Mouse (Mus musculus): ENCODE results near the gene Cfap157. TPM values are rescaled to one million over a fixed set of nuclear protein-coding genes. Genes with fewer than 3 reads are reported as not detected.

Gene Cfap157
- total RNA-seq, 2 experiments from 2014 or later: not detected

Other genes starting within 250 kb of the Cfap157 start
- gene Fam102a, start 249.1 kb downstream of the Cfap157 start, total RNA-seq (2015): 6.5 and 6.6 TPM in 2 replicates
- gene Fam102a, start 249.1 kb downstream of the Cfap157 start, total RNA-seq (2017): 4.6 and 4.8 TPM in 2 replicates
- 82.8 and 91.7 TPM in 2 replicates for gene Dpm2, start 213.6 kb downstream of the Cfap157 start, total RNA-seq (2015)
- 32.0 and 35.3 TPM in 2 replicates for gene Dpm2, start 213.6 kb downstream of the Cfap157 start, total RNA-seq (2017)
- 0.31 TPM in 1 of 2 replicates, not detected in the other for gene Pip5kl1, start 209.6 kb downstream of the Cfap157 start, total RNA-seq (2015)
- gene Pip5kl1, start 209.6 kb downstream of the Cfap157 start, total RNA-seq (2017): not detected in 2 replicates
- not detected in 2 replicates for gene 9430097D07Rik, start 208.7 kb downstream of the Cfap157 start, total RNA-seq (2015)
- gene 9430097D07Rik, start 208.7 kb downstream of the Cfap157 start, total RNA-seq (2017): not detected in 2 replicates
- gene St6galnac4, start 197.3 kb downstream of the Cfap157 start, total RNA-seq (2015): 5.8 and 9.2 TPM in 2 replicates
- 8.6 and 12.1 TPM in 2 replicates for gene St6galnac4, start 197.3 kb downstream of the Cfap157 start, total RNA-seq (2017)
- gene St6galnac6, start 184.7 kb downstream of the Cfap157 start, total RNA-seq (2015): 8.2 and 8.6 TPM in 2 replicates
- gene St6galnac6, start 184.7 kb downstream of the Cfap157 start, total RNA-seq (2017): 13.1 and 13.3 TPM in 2 replicates
- gene Ak1, start 162.7 kb downstream of the Cfap157 start, total RNA-seq (2015): not detected in 2 replicates
- gene Ak1, start 162.7 kb downstream of the Cfap157 start, total RNA-seq (2017): not detected in 2 replicates
- 6.3 and 7.9 TPM in 2 replicates for gene Eng, start 137.8 kb downstream of the Cfap157 start, total RNA-seq (2015)
- 2.0 and 2.2 TPM in 2 replicates for gene Eng, start 137.8 kb downstream of the Cfap157 start, total RNA-seq (2017)
- 0.91 and 4.6 TPM in 2 replicates for gene Fpgs, start 80.3 kb downstream of the Cfap157 start, total RNA-seq (2015)
- gene Fpgs, start 80.3 kb downstream of the Cfap157 start, total RNA-seq (2017): 2.6 and 3.0 TPM in 2 replicates
- gene Cdk9, start 71.4 kb downstream of the Cfap157 start, total RNA-seq (2015): 82.1 and 84.4 TPM in 2 replicates
- 73.9 and 79.2 TPM in 2 replicates for gene Cdk9, start 71.4 kb downstream of the Cfap157 start, total RNA-seq (2017)
- gene Sh2d3c, start 63.4 kb downstream of the Cfap157 start, total RNA-seq (2015): 49.8 and 56.2 TPM in 2 replicates
- gene Sh2d3c, start 63.4 kb downstream of the Cfap157 start, total RNA-seq (2017): 30.1 and 38.2 TPM in 2 replicates
- gene 6330409D20Rik, start 43.4 kb downstream of the Cfap157 start, total RNA-seq (2015): not detected in 2 replicates
- gene 6330409D20Rik, start 43.4 kb downstream of the Cfap157 start, total RNA-seq (2017): not detected in 2 replicates
- gene Tor2a, start 27.2 kb downstream of the Cfap157 start, total RNA-seq (2015): 19.0 and 24.2 TPM in 2 replicates
- gene Tor2a, start 27.2 kb downstream of the Cfap157 start, total RNA-seq (2017): 17.7 and 17.8 TPM in 2 replicates
- gene Ttc16, start 8.8 kb downstream of the Cfap157 start, total RNA-seq (2015): not detected in 2 replicates
- not detected in 2 replicates for gene Ttc16, start 8.8 kb downstream of the Cfap157 start, total RNA-seq (2017)
- gene Ptrh1, start 8.6 kb downstream of the Cfap157 start, total RNA-seq (2015): 0.57 TPM in 1 of 2 replicates, not detected in the other
- gene Ptrh1, start 8.6 kb downstream of the Cfap157 start, total RNA-seq (2017): 0.88 and 5.4 TPM in 2 replicates
- gene Stxbp1, start 62.8 kb upstream of the Cfap157 start, total RNA-seq (2015): 0.09 and 0.30 TPM in 2 replicates
- gene Stxbp1, start 62.8 kb upstream of the Cfap157 start, total RNA-seq (2017): 0.48 and 1.3 TPM in 2 replicates
- gene Fam129b, start 91.7 kb upstream of the Cfap157 start, total RNA-seq (2015): 18.4 and 20.9 TPM in 2 replicates
- 38.3 and 40.7 TPM in 2 replicates for gene Fam129b, start 91.7 kb upstream of the Cfap157 start, total RNA-seq (2017)
- gene Rpl12, start 177.1 kb upstream of the Cfap157 start, total RNA-seq (2015): 1,104 and 1,138 TPM in 2 replicates
- 1,103 and 1,144 TPM in 2 replicates for gene Rpl12, start 177.1 kb upstream of the Cfap157 start, total RNA-seq (2017)
- 3.2 and 5.5 TPM in 2 replicates for gene Lrsam1, start 177.2 kb upstream of the Cfap157 start, total RNA-seq (2015)
- gene Lrsam1, start 177.2 kb upstream of the Cfap157 start, total RNA-seq (2017): 7.2 and 10.6 TPM in 2 replicates
- gene Slc2a8, start 197.7 kb upstream of the Cfap157 start, total RNA-seq (2015): 1.4 and 1.5 TPM in 2 replicates
- gene Slc2a8, start 197.7 kb upstream of the Cfap157 start, total RNA-seq (2017): 0.89 and 1.8 TPM in 2 replicates

All from megakaryocyte, adult 5-6 weeks (primary cell).